Mouse (Mus musculus) hematopoietic stem cell, adult 5-6 weeks (primary cell): Measurements from ENCODE around the gene Fcrlb. TPM values are rescaled to one million over a fixed set of nuclear protein-coding genes. Genes with fewer than 3 reads are reported as not detected.
A peak's percentile ranks its signal among the peaks of the same experiment; 100 is the strongest.

Experiments used
- ATAC-seq, 2 experiments: fragments of 125-278 bp in 1 of 2; replicated peaks in 1 of 2; 2 replicates each; pipeline ENCODE4 v1.8.0; 2016 to 2017; ENCODE audit warnings: inconsistent platforms in 2 of 2, mild to moderate bottlenecking in 2 of 2, moderate number of reproducible peaks in 2 of 2, low read depth in 1 of 2, moderate TSS enrichment in 1 of 2; ENCODE audit not compliant: low FRiP score in 2 of 2, poor library complexity in 2 of 2, severe bottlenecking in 2 of 2, insufficient read depth in 1 of 2, low TSS enrichment in 1 of 2
- total RNA-seq: library from RNA; stranded (forward); fragments of 172-1452, 232-1000 nt; gene quantifications from 2 replicates; pipeline ENCODE4 v1.2.3, GENCODE M21; 2017

Gene Fcrlb
- total RNA-seq, 1 experiment from 2014 or later: not detected

GRCm38 (mm10) chr1:170884978-170885561, 27.7 kb downstream of the Fcrlb start, which contains the start of the genes Gm26620 and Dusp12:
Gm26620 (plus strand) TSS chr1:170885065.
Dusp12 (minus strand) TSS chr1:170885540.
- peak; percentile 99 for ATAC-seq

DNA sequence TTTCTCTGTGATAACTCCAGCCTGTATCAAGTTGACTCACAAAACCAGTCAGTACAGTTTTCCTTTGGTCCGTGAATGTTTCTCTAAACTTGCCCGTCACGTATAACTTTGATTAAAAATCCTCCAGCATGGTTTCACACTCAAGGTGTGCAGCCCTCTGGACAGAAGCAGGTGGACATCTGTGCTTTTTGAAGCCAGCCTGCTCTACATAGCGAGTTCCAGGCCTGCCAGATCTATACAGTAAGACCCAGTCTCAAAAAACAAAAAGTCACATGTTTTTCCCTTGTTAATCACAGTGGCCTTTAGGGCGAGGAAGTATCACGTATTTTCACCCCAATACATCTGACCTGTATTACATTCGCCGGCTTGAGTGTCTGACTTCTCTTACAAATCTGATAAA, 28.4 kb downstream of the Fcrlb start:
- no peak for ATAC-seq

DNA sequence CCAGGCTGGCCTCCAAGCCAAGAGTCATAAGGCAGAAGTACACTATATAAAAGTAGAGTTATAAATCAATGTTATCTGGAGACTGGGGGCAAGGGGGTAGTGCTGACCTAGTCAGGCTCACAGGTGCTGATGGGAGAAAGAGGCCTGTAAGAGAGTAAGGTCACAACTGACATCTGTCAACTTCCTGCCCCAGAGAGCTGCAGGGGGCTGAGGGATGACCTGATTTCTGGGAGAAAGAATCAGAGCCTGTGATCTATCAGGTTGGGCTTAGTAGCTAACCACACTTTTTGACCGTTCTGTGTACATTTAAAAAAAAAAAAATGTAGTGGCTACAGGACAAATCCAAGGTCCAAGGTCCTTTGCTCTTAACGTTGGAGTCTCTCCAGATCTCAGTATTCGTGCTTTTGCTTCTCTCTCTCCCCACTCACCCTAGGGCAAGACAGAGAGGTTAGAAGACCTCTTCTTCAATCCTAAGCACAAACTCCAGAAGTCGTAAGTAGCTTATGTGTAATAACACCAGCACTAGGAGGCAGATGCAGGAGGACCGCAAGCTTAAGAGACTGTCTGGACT, 29.7 kb downstream of the Fcrlb start:
- ATAC-seq: no peak

- no peak for ATAC-seq
Observed at GRCm38 (mm10) chr1:170876906-170877305, 35.8 kb downstream of the Fcrlb start.

GRCm38 (mm10) chr1:170875676-170876075, 37.1 kb downstream of the Fcrlb start:
- no peak for ATAC-seq

GRCm38 (mm10) chr1:170871961-170872360, 40.8 kb downstream of the Fcrlb start:
- no peak for ATAC-seq

DNA sequence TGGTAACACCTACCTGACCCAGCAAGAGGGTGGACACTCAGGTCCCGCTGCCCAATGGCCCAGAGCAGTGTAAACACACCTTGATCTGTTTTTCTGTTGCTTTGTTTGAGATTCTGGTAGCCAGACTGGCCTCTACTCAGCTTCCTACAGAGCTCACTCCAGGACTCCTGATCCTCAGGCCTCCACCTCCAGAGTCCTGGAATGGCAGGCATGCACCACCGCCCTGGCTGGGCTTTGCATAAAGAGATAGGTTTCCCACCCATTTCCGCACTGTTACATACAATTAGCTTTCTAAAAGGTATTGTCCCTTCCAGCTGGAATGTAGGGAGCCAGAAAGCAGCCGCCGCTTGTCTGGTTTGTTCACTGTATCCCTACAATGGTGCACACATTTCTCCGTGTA, 41.3 kb downstream of the Fcrlb start:
- no peak for ATAC-seq

DNA sequence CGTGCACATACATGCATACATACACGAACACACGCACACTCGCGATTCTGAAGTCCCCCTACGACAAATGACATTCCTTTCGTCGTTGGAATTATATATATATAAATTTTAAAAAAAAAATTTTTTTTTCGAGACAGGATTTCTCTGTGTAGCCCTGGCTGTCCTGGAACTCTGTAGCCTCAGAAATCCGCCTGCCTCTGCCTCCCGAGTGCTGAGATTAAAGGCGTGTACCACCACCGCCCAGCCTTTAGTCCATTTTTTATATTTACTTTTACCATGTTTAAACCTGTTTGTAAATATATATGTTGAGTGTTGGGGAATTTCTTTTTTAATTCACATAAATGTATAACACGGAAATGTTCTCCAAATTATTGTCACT, 43.8 kb downstream of the Fcrlb start:
- no peak for ATAC-seq

DNA sequence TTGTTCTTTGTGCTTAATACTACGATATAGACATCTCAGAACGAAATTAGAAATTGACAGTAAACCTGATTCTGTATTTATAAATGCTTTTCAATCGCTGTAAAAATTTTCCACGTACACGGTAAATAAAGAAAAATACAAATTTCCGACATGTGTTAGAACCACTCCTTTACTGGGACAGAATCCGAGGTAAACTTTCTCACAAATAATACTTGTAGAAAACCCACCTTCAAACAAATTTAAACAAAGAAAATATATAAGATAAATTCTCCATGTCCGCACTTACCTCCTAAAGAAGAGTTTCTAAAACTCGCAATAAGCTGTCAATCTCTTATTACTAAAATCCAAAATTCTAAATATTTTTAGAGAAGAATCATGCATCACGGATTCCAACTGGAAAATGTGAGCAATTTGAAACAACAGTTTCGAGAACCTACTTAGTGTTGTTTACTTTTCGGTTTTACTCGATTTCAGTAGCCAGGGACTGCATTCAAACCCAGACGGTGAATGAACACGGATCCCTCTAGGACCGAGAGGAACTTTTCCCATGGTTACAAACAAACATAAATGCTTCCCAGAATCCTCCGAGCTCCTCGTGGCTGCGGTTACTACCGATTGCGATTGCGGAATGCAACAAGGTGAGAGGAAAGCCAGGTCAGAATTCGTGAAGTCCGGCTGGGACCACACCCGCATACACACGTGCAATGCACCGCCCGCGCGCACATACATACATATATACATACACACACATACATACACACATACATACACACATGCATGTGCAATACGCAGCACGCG, 44.4 kb downstream of the Fcrlb start:
- ATAC-seq: peak; percentile 60 to 66

DNA sequence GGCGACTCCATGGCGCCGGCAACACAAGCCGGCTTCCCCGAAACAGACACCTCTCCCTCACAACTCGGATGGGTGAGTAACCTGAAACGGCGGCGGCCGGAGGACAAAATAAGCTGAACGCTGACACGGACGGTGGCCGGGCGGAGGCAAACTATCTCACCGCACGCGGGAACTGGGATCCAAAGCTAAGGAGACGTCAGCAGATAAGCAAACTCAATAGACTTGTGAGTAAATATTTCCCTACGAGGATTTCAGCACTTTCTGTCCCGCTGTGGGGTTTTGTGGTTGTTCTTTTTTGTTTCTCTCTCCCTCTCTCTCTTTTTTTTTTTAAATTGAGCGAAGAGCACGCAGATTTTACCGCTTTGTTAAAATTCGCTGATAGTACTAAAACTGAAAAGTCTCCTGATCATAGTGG, 45.0 kb downstream of the Fcrlb start, which contains the start of gene Atf6:
Gene Atf6, minus strand, starts transcription at position 81 of the 415 bp plus-strand sequence.
- peak; percentile 67 to 86 for ATAC-seq

DNA sequence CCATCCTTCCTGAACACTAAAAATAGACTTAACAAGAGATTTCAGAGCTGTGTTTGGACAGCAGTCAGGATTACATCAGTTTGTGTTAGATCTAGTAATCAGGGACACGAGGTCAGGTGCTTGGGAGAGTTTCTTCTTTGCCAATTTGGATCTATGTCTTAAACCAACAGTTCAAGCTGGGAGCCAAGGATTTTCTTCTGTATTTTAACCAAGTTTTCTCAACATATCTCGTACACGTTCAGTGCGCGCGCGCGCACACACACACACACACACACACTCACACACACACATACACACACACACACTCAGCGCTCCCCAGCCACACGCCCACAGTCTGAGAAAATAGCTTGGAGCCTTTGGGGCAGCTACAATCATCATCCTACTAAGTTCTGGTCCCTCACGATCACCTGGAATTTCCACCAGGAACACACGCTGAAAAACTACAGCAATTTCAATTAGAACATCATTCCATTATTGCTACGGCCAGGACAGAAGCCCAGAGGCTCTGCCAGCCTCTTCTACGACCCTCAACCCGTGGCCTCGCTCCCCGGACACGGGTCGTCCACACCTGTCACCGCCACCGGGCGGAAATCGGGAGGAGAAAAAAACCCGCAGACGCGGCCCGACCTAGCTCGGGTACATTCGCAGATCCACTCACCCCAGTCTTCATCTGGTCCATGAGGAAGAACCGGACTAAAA, 45.6 kb downstream of the Fcrlb start:
- ATAC-seq: no peak

- no peak for ATAC-seq
Observed at GRCm38 (mm10) chr1:170865406-170865805, 47.3 kb downstream of the Fcrlb start.

GRCm38 (mm10) chr1:170864754-170865153, 48.0 kb downstream of the Fcrlb start:
- no peak for ATAC-seq

DNA sequence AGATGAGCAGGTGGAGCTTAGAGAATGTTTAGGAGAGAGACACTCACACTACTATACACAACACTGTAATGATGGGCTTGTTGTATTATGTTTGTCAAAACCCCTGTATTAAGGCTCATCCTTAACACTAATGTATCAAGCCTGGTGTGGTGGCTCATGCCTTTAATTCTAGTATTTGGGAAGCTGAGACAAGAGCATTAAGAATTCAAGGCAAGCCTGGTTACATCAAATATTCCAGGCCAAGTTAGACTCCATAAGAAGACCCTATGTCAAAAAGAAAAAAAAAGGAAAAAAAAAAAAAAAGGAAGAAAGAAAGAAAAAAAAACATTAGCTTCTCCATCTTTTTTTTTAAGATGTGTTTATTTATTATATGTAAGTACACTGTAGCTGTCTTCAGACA, 48.5 kb downstream of the Fcrlb start:
- ATAC-seq: no peak

- ATAC-seq: peak; percentile 33 to 56; a peak in 3 of 4 replicates
Observed at GRCm38 (mm10) chr1:170863033-170863432, 49.7 kb downstream of the Fcrlb start.

DNA sequence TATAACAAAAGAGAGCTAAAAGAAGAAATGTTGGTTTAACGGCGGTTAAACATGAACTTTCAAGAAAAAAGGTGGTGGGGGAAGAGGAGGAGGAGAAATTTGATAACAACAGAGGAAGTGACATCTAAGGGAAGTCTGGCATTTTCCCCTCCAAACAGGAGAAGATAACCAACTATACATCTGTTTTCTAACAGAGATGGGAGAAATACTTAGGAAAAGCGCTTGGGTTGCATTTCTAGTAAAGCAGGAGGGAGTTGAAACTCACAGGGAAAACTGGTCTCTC, 50.4 kb downstream of the Fcrlb start:
- no peak for ATAC-seq

GRCm38 (mm10) chr1:170861671-170862434, 50.9 kb downstream of the Fcrlb start:
- no peak for ATAC-seq
